Mouse (Mus musculus): Measurements from ENCODE around the gene Utp14b. TPM values are rescaled to one million over a fixed set of nuclear protein-coding genes. Genes with fewer than 3 reads are reported as not detected.

Utp14b gene
- polyA plus RNA-seq (2017; shearing (Covaris generic)) = 1.3 TPM

DNA sequence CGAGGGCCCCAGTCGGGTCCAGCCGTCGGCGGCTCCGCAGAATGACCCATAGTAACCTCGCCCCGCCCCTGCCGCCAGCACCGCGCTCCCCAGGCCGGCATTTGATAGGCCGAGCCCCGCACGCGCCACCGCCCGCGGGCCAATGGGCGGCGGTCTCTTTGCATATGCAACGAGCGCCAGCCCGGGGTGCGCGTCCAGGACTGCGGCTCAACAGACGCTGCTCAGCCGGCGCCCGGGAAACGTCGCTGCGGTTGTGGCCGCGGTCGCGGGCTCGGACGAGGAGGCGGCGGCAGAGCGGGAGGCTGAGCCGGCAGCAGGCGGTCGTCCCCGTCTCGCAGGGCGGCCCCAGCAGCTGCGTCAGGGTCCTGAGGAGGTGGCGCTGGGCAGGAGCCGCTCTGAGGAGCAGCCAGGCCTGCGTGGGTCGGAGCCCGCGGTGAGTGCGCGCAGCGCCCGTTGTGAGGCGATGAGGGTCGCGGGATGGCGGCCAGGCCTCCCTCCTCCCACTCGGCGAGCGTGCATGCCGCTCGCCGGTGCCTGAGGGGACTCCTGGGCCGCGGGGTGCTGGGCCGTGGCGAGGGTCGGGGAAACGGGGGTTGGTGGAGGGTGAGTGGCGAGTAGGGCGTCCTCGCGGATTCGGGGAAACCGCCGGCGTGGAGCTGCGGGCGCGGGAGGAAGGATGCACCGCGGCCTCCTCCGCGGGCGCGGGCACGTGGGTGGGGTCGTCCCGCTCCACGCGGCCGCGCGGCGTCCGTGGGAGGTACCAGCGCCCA lies at the start of gene Utp14b, which contains the start of gene Acsl3:
Gene Utp14b (plus strand): TSS at position 368 of the 770 bp plus-strand sequence.
Gene Acsl3 (plus strand): TSS at position 155 of the 770 bp plus-strand sequence.

Other genes starting within 250 kb of the Utp14b start
- gene Farsb, start 169.1 kb upstream of the Utp14b start, polyA plus RNA-seq (2017; shearing (Covaris generic)) = 101 TPM
- gene Mogat1, start 147.0 kb upstream of the Utp14b start, polyA plus RNA-seq (2017; shearing (Covaris generic)) = not detected
- gene BC035947, start 145.9 kb upstream of the Utp14b start, polyA plus RNA-seq (2017; shearing (Covaris generic)) = not detected
- gene Acsl3, start 213 bp upstream of the Utp14b start, polyA plus RNA-seq (2017; shearing (Covaris generic)) = 15.7 TPM
- not detected for gene Kcne4, start 158.7 kb downstream of the Utp14b start, polyA plus RNA-seq (2017; shearing (Covaris generic))